ENCODE assay signal across 8 mouse cellular contexts in genomic region chr5:140647821-140648518, GRCm38 (mm10). TPM values are rescaled to one million over a fixed set of nuclear protein-coding genes. Genes with fewer than 3 reads are reported as not detected.
A peak's percentile ranks its signal among the peaks of the same experiment; 100 is the strongest.
DNase-seq lines count a peak whose midpoint lies in the region; ATAC-seq and TF ChIP-seq lines count a peak whose summit lies in the region.

No protein-coding gene starts in this region.

- WGBS in spleen, adult 2 months: 10% methylated on average over 13 of the region's 13 CpGs
- 0% methylated on average over 13 of the region's 13 CpGs for WGBS in forebrain, embryonic 14.5 days
- WGBS in intestine, embryonic 15.5 days: 2% methylated on average over 13 of the region's 13 CpGs
- 8% methylated on average over 13 of the region's 13 CpGs for WGBS in limb, embryonic 11.5 days
- WGBS in midbrain, postnatal 0 days: under 1% methylated on average over 13 of the region's 13 CpGs

- peaks cover 19% of the 10 kb centered on the region; the same call in 1 of the 2 replicates for H3K4me1 ChIP-seq in spleen, adult 2 months (ENCODE audit: control insufficient read depth, insufficient read depth, insufficient read length)
- peaks cover 16% of the 10 kb centered on the region for H3K4me1 ChIP-seq in brown adipose tissue, adult 24 weeks (ENCODE audit: control insufficient read depth, insufficient read depth, insufficient read length, low read length)
- H3K4me1 ChIP-seq in forebrain, embryonic 14.5 days (ENCODE audit: control insufficient read depth, insufficient read depth, low read length): peaks cover 33% of the 10 kb centered on the region
- H3K4me1 ChIP-seq in intestine, embryonic 15.5 days (replicated peaks): peaks cover 51% of the 10 kb centered on the region
- H3K4me1 ChIP-seq in limb, embryonic 11.5 days (ENCODE audit: control insufficient read depth, insufficient read depth, low read length): peaks cover 17% of the 10 kb centered on the region
- peaks cover 20% of the 10 kb centered on the region for H3K4me1 ChIP-seq in midbrain, postnatal 0 days (ENCODE audit: insufficient read depth, low read length)

- peak overlapping the region; percentile 100 for H3K9ac ChIP-seq in forebrain, embryonic 14.5 days (ENCODE audit: low read length)
- H3K9ac ChIP-seq in intestine, embryonic 15.5 days: peak overlapping the region; percentile 100
- H3K9ac ChIP-seq in limb, embryonic 11.5 days (ENCODE audit: low read length): peak overlapping the region; percentile 97
- peak overlapping the region; percentile 100 for H3K9ac ChIP-seq in midbrain, postnatal 0 days (replicated peaks; ENCODE audit: low read length, poor library complexity, severe bottlenecking)

- no peak for TF ChIP-seq POLR2A in spleen, adult 2 months (IDR thresholded peaks at IDR 0.05; ENCODE audit: low read depth, low read length)

- H3K27me3 ChIP-seq in spleen, adult 2 months (ENCODE audit: control insufficient read depth, insufficient read depth, low read length): no peaks in the 10 kb centered on the region
- H3K27me3 ChIP-seq in forebrain, embryonic 14.5 days (replicated peaks; ENCODE audit: control insufficient read depth, insufficient read depth, low read length): no peaks in the 10 kb centered on the region
- no peaks in the 10 kb centered on the region for H3K27me3 ChIP-seq in intestine, embryonic 15.5 days (replicated peaks)
- no peaks in the 10 kb centered on the region for H3K27me3 ChIP-seq in limb, embryonic 11.5 days (ENCODE audit: control insufficient read depth, insufficient read depth, low read length)
- H3K27me3 ChIP-seq in midbrain, postnatal 0 days (ENCODE audit: insufficient read depth, low read length): no peaks in the 10 kb centered on the region

- H3K36me3 ChIP-seq in spleen, adult 2 months (ENCODE audit: control insufficient read depth, insufficient read depth, low read length): no peaks in the 10 kb centered on the region
- H3K36me3 ChIP-seq in forebrain, embryonic 14.5 days (ENCODE audit: control insufficient read depth, insufficient read depth, low read length): peaks cover 34% of the 10 kb centered on the region
- peaks cover 11% of the 10 kb centered on the region; the same call in 1 of the 2 replicates for H3K36me3 ChIP-seq in intestine, embryonic 15.5 days
- H3K36me3 ChIP-seq in limb, embryonic 11.5 days (ENCODE audit: control insufficient read depth, insufficient read depth, low read length): peaks cover 10% of the 10 kb centered on the region
- H3K36me3 ChIP-seq in midbrain, postnatal 0 days (ENCODE audit: insufficient read depth, low read length): 0 out of 2 replicates have a peak, but pooled peaks cover 3% of the 10 kb centered on the region

- peak; percentile 56 for ATAC-seq in forebrain, embryonic 14.5 days
- ATAC-seq in intestine, embryonic 15.5 days: peak; percentile 13
- 0 out of 2 replicates have a peak, but pooled peaks have one; percentile 15 for ATAC-seq in limb, embryonic 11.5 days (ENCODE audit: insufficient number of reproducible peaks, low FRiP score, low TSS enrichment, low read depth)
- peak; percentile 21 for ATAC-seq in midbrain, postnatal 0 days (ENCODE audit: low FRiP score)

- TF ChIP-seq CTCF in spleen, adult 2 months (IDR thresholded peaks at IDR 0.05; ENCODE audit: extremely low read depth, insufficient read depth, insufficient read length, insufficient replicate concordance): no peak
- no peak for TF ChIP-seq CTCF in midbrain, postnatal 0 days (IDR thresholded peaks at IDR 0.05)

- H3K4me3 ChIP-seq in spleen, adult 2 months (ENCODE audit: extremely low read depth, insufficient read depth, insufficient read length): peak overlapping the region; percentile 69
- H3K4me3 ChIP-seq in brown adipose tissue, adult 24 weeks (ENCODE audit: insufficient read depth, low read depth, low read length): peak overlapping the region; percentile 73
- H3K4me3 ChIP-seq in forebrain, embryonic 14.5 days (ENCODE audit: low read depth, low read length): peak overlapping the region; percentile 99
- H3K4me3 ChIP-seq in intestine, embryonic 15.5 days (replicated peaks): peak overlapping the region; percentile 97
- H3K4me3 ChIP-seq in limb, embryonic 11.5 days (ENCODE audit: low read depth, low read length): peak overlapping the region; percentile 95
- H3K4me3 ChIP-seq in midbrain, postnatal 0 days (ENCODE audit: low read depth, low read length): peak overlapping the region; percentile 97

- no peak for DNase-seq in spleen, adult 2 months (ENCODE audit: low read depth in 1 of 2, low spot score in 2 of 2)
- DNase-seq in spleen, adult 12 weeks (ENCODE audit: low spot score): no peak
- peak; percentile 77 for DNase-seq in forebrain, embryonic 14.5 days (ENCODE audit: low spot score)
- peak; percentile 67 for DNase-seq in limb, embryonic 11.5 days (ENCODE audit: low spot score)
- peak; percentile 79 for DNase-seq in midbrain, postnatal 0 days (ENCODE audit: low spot score)
- peak; percentile 73 for DNase-seq in thymus, postnatal 4 days

- H3K27ac ChIP-seq in spleen, adult 2 months (ENCODE audit: insufficient read depth, low read length): peak overlapping the region; percentile 72
- no peak overlapping the region for H3K27ac ChIP-seq in brown adipose tissue, adult 24 weeks (replicated peaks; ENCODE audit: low read depth, low read length)
- peak overlapping the region; percentile 93 for H3K27ac ChIP-seq in forebrain, embryonic 14.5 days (ENCODE audit: low read depth, low read length)
- peak overlapping the region; percentile 86 for H3K27ac ChIP-seq in intestine, embryonic 15.5 days
- peak overlapping the region; percentile 77 for H3K27ac ChIP-seq in limb, embryonic 11.5 days (replicated peaks; ENCODE audit: low read depth, low read length)
- H3K27ac ChIP-seq in midbrain, postnatal 0 days (ENCODE audit: low read depth, low read length): peak overlapping the region; percentile 93

- peak overlapping the region; percentile 97 for H3K4me2 ChIP-seq in forebrain, embryonic 14.5 days (ENCODE audit: low read length)
- peak overlapping the region; percentile 91 for H3K4me2 ChIP-seq in intestine, embryonic 15.5 days (replicated peaks)
- H3K4me2 ChIP-seq in limb, embryonic 11.5 days (ENCODE audit: low read depth, severe bottlenecking): peak overlapping the region; percentile 73
- peak overlapping the region; percentile 98 for H3K4me2 ChIP-seq in midbrain, postnatal 0 days (ENCODE audit: low read depth, low read length, poor library complexity, severe bottlenecking)

- no peaks in the 10 kb centered on the region for H3K9me3 ChIP-seq in forebrain, embryonic 14.5 days (replicated peaks; ENCODE audit: control insufficient read depth, low read length)
- H3K9me3 ChIP-seq in intestine, embryonic 15.5 days: no peaks in the 10 kb centered on the region
- H3K9me3 ChIP-seq in limb, embryonic 11.5 days (ENCODE audit: control insufficient read depth, low read length): no peaks in the 10 kb centered on the region
- no peaks in the 10 kb centered on the region for H3K9me3 ChIP-seq in midbrain, postnatal 0 days (ENCODE audit: low read length)

RNA-seq across cellular contexts. Expression of gene Ttyh3, which starts 0.9 kb away (rescaled TPM):
- polyA plus RNA-seq in spleen, adult 2 months (2012; rRNA removed): 95.1 and 118 TPM in 2 replicates
- 4.8 and 5.2 TPM in 2 replicates for polyA plus RNA-seq in brown adipose tissue, adult 24 weeks (2012; ENCODE audit: insufficient read depth, insufficient read length, missing spikeins)
- 65.8 and 72.3 TPM in 2 replicates for polyA plus RNA-seq in forebrain, embryonic 14.5 days (2014; fragmentation: Nextera tagmentation; extraction: Ambion mirVana)
- 34.5 and 34.7 TPM in 2 replicates for polyA plus RNA-seq in intestine, embryonic 15.5 days (2015; fragmentation: Nextera tagmentation; extraction: Ambion mirVana)
- 51.4 and 58.3 TPM in 2 replicates for polyA plus RNA-seq in limb, embryonic 11.5 days (2014; fragmentation: Nextera tagmentation; extraction: Ambion mirVana)
- total RNA-seq in midbrain, postnatal 0 days (2014; rRNA removed): 196 and 204 TPM in 2 replicates
- polyA plus RNA-seq in midbrain, postnatal 0 days (2015; fragmentation: Nextera tagmentation; extraction: Ambion mirVana): 52.0 and 56.6 TPM in 2 replicates

RNA-seq across cellular contexts. Expression of gene Lfng, which starts 40.9 kb away (rescaled TPM):
- polyA plus RNA-seq in spleen, adult 2 months (2012; rRNA removed): 165 and 240 TPM in 2 replicates
- polyA plus RNA-seq in brown adipose tissue, adult 24 weeks (2012; ENCODE audit: insufficient read depth, insufficient read length, missing spikeins): 4.6 and 29.0 TPM in 2 replicates
- 30.9 TPM in 2 replicates for polyA plus RNA-seq in forebrain, embryonic 14.5 days (2014; fragmentation: Nextera tagmentation; extraction: Ambion mirVana)
- 14.8 and 16.0 TPM in 2 replicates for polyA plus RNA-seq in intestine, embryonic 15.5 days (2015; fragmentation: Nextera tagmentation; extraction: Ambion mirVana)
- polyA plus RNA-seq in limb, embryonic 11.5 days (2014; fragmentation: Nextera tagmentation; extraction: Ambion mirVana): 9.0 and 10.8 TPM in 2 replicates
- total RNA-seq in midbrain, postnatal 0 days (2014; rRNA removed): 55.6 and 56.6 TPM in 2 replicates
- polyA plus RNA-seq in midbrain, postnatal 0 days (2015; fragmentation: Nextera tagmentation; extraction: Ambion mirVana): 20.1 and 22.5 TPM in 2 replicates

RNA-seq across cellular contexts. Expression of gene Iqce, which starts 54.2 kb away (rescaled TPM):
- polyA plus RNA-seq in spleen, adult 2 months (2012; rRNA removed): 12.2 and 12.5 TPM in 2 replicates
- polyA plus RNA-seq in brown adipose tissue, adult 24 weeks (2012; ENCODE audit: insufficient read depth, insufficient read length, missing spikeins): 2.4 and 3.1 TPM in 2 replicates
- 13.4 and 18.9 TPM in 2 replicates for polyA plus RNA-seq in forebrain, embryonic 14.5 days (2014; fragmentation: Nextera tagmentation; extraction: Ambion mirVana)
- polyA plus RNA-seq in intestine, embryonic 15.5 days (2015; fragmentation: Nextera tagmentation; extraction: Ambion mirVana): 18.8 and 19.4 TPM in 2 replicates
- polyA plus RNA-seq in limb, embryonic 11.5 days (2014; fragmentation: Nextera tagmentation; extraction: Ambion mirVana): 15.1 and 22.7 TPM in 2 replicates
- 36.4 and 38.6 TPM in 2 replicates for total RNA-seq in midbrain, postnatal 0 days (2014; rRNA removed)
- 30.4 and 37.2 TPM in 2 replicates for polyA plus RNA-seq in midbrain, postnatal 0 days (2015; fragmentation: Nextera tagmentation; extraction: Ambion mirVana)

RNA-seq across cellular contexts. Expression of gene Brat1, which starts 56.8 kb away (rescaled TPM):
- 28.3 and 40.5 TPM in 2 replicates for polyA plus RNA-seq in spleen, adult 2 months (2012; rRNA removed)
- 4.8 and 5.1 TPM in 2 replicates for polyA plus RNA-seq in brown adipose tissue, adult 24 weeks (2012; ENCODE audit: insufficient read depth, insufficient read length, missing spikeins)
- polyA plus RNA-seq in forebrain, embryonic 14.5 days (2014; fragmentation: Nextera tagmentation; extraction: Ambion mirVana): 14.3 and 19.8 TPM in 2 replicates
- polyA plus RNA-seq in intestine, embryonic 15.5 days (2015; fragmentation: Nextera tagmentation; extraction: Ambion mirVana): 18.9 and 20.3 TPM in 2 replicates
- polyA plus RNA-seq in limb, embryonic 11.5 days (2014; fragmentation: Nextera tagmentation; extraction: Ambion mirVana): 11.7 and 12.0 TPM in 2 replicates
- total RNA-seq in midbrain, postnatal 0 days (2014; rRNA removed): 37.1 and 40.3 TPM in 2 replicates
- polyA plus RNA-seq in midbrain, postnatal 0 days (2015; fragmentation: Nextera tagmentation; extraction: Ambion mirVana): 16.4 and 17.9 TPM in 2 replicates

Comparison
In these comparisons a context has a peak if more than half of its experiments do, and no peak if none do; other contexts are left out.
1. DNase-seq: peak in forebrain, embryonic 14.5 days (single experiment), limb, embryonic 11.5 days (single experiment), midbrain, postnatal 0 days (single experiment) and thymus, postnatal 4 days (single experiment); none in spleen, adult 2 months (0 of 2) and spleen, adult 12 weeks (single experiment).
2. Peak in every context shown above with its lines, with median percentiles within 50 percentile points of each other: H3K4me3 ChIP-seq, ATAC-seq, H3K4me2 ChIP-seq and H3K9ac ChIP-seq.